Mouse (Mus musculus): Measurements from ENCODE around the gene Olfr796. TPM values are rescaled to one million over a fixed set of nuclear protein-coding genes. Genes with fewer than 3 reads are reported as not detected.

Olfr796 gene
- polyA plus RNA-seq (2012; rRNA removed), result not detected in 2 replicates

GRCm38 (mm10) chr10:129612470-129612869 is at the start of gene Olfr796:
TSS of gene Olfr796 (minus strand) at chr10:129612570.

GRCm38 (mm10) chr10:129657394-129657793 is 45.0 kb upstream of the Olfr796 start, which contains the start of gene Olfr800:
TSS of gene Olfr800 (plus strand) at chr10:129657694.

GRCm38 (mm10) chr10:129637184-129637583 is 24.8 kb upstream of the Olfr796 start, which contains the start of gene Olfr799:
TSS of gene Olfr799 (plus strand) at chr10:129637484.

GRCm38 (mm10) chr10:129627834-129628233 is 15.5 kb upstream of the Olfr796 start, which contains the start of gene Olfr798:
TSS of gene Olfr798 (minus strand) at chr10:129627934.

GRCm38 (mm10) chr10:129567355-129567754 is 45.0 kb downstream of the Olfr796 start, which contains the start of gene Olfr794:
TSS of gene Olfr794 (plus strand) at chr10:129567655.

Other genes with a start within 250 kb of the Olfr796 start
- 0.04 TPM in 2 replicates for gene Olfr784, start 228.5 kb downstream of the Olfr796 start, polyA plus RNA-seq (2012; rRNA removed)
- gene Olfr785, start 207.1 kb downstream of the Olfr796 start, polyA plus RNA-seq (2012; rRNA removed), result not detected in 2 replicates
- gene Olfr786, start 185.3 kb downstream of the Olfr796 start, polyA plus RNA-seq (2012; rRNA removed), result not detected in 2 replicates
- gene Olfr787, start 150.7 kb downstream of the Olfr796 start, polyA plus RNA-seq (2012; rRNA removed), result not detected in 2 replicates
- not detected in 2 replicates for gene Olfr788, start 141.6 kb downstream of the Olfr796 start, polyA plus RNA-seq (2012; rRNA removed)
- gene Olfr789, start 127.8 kb downstream of the Olfr796 start, polyA plus RNA-seq (2012; rRNA removed), result not detected in 2 replicates
- not detected in 2 replicates for gene Olfr790, start 114.1 kb downstream of the Olfr796 start, polyA plus RNA-seq (2012; rRNA removed)
- not detected in 2 replicates for gene Olfr791, start 90.8 kb downstream of the Olfr796 start, polyA plus RNA-seq (2012; rRNA removed)
- not detected in 2 replicates for gene Olfr792, start 73.4 kb downstream of the Olfr796 start, polyA plus RNA-seq (2012; rRNA removed)
- gene Olfr794, start 44.9 kb downstream of the Olfr796 start, polyA plus RNA-seq (2012; rRNA removed), result not detected in 2 replicates
- not detected in 2 replicates for gene Olfr798, start 15.4 kb upstream of the Olfr796 start, polyA plus RNA-seq (2012; rRNA removed)
- gene Olfr799, start 24.9 kb upstream of the Olfr796 start, polyA plus RNA-seq (2012; rRNA removed), result not detected in 2 replicates
- gene Olfr800, start 45.1 kb upstream of the Olfr796 start, polyA plus RNA-seq (2012; rRNA removed), result not detected in 2 replicates
- gene Olfr801, start 61.3 kb upstream of the Olfr796 start, polyA plus RNA-seq (2012; rRNA removed), result not detected in 2 replicates
- gene Olfr802, start 75.6 kb upstream of the Olfr796 start, polyA plus RNA-seq (2012; rRNA removed), result not detected in 2 replicates
- gene Olfr803, start 81.7 kb upstream of the Olfr796 start, polyA plus RNA-seq (2012; rRNA removed), result not detected in 2 replicates
- gene Olfr804, start 90.6 kb upstream of the Olfr796 start, polyA plus RNA-seq (2012; rRNA removed), result not detected in 2 replicates
- not detected in 2 replicates for gene Olfr805, start 116.8 kb upstream of the Olfr796 start, polyA plus RNA-seq (2012; rRNA removed)
- gene Olfr806, start 129.4 kb upstream of the Olfr796 start, polyA plus RNA-seq (2012; rRNA removed), result not detected in 2 replicates
- not detected in 2 replicates for gene Olfr807, start 145.2 kb upstream of the Olfr796 start, polyA plus RNA-seq (2012; rRNA removed)
- gene Olfr808, start 152.9 kb upstream of the Olfr796 start, polyA plus RNA-seq (2012; rRNA removed), result not detected in 2 replicates
- gene Olfr809, start 162.1 kb upstream of the Olfr796 start, polyA plus RNA-seq (2012; rRNA removed), result not detected in 2 replicates
- not detected in 2 replicates for gene Olfr810, start 182.3 kb upstream of the Olfr796 start, polyA plus RNA-seq (2012; rRNA removed)
- not detected in 2 replicates for gene Olfr811, start 191.8 kb upstream of the Olfr796 start, polyA plus RNA-seq (2012; rRNA removed)
- gene Olfr812, start 233.5 kb upstream of the Olfr796 start, polyA plus RNA-seq (2012; rRNA removed), result not detected in 2 replicates
- not detected in 2 replicates for gene Olfr813, start 242.8 kb upstream of the Olfr796 start, polyA plus RNA-seq (2012; rRNA removed)